Mouse (Mus musculus) right cerebral cortex, adult 18-20 months (tissue): ENCODE data around the gene Dhx35.

Experiments used
- DNase-seq: peaks from one replicate; pipeline ENCODE4 v3.0.0; 2022; ENCODE audit warnings: mixed read lengths

The Dhx35 gene

DNA sequence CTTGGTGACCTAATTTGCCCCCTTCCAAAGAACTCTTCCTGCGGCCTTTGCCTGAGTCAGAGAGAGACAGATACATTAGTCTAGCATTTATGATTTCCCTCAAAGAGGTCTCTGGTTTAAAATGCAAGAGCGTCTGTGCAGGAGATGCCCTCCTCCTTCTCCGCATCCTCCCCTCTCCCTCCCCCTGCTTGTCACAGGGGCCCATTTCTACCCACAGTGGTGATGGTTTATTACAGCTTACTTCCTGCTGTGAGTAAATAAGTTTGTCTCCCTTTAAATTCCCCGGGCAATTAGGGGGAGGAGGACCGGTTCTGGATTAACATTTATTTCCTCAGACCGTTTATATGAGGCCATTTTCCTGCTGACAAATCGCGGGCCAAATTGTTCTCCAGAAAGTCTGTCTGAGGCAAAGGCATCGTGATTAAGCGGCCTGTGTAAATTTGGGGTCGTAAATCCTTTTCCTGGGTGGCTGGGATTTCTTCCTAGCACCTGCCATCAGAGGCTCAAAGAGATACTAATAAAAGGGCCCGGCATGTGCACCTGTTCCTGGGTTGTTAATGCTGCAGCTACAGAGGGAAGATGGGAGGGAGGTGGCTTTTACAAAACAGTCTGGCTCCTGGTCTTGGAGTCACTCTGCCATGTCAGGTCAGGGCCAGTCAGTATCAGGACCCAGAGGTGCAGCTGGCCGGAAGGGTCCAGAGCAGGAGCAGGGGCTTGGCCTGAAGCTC, 104.0 kb downstream of the Dhx35 start:
- DNase-seq = no peak
